Mouse (Mus musculus): ENCODE results near the gene Farsa. TPM values are rescaled to one million over a fixed set of nuclear protein-coding genes. Genes with fewer than 3 reads are reported as not detected.
"Not testable (repeated sequence)": the region's sequence is repeated elsewhere in the genome, so short reads cannot be mapped to it uniquely, and the experiment has no call there.

Gene Farsa
- polyA plus RNA-seq, 1 experiment from 2014 or later, result 105 TPM

DNA sequence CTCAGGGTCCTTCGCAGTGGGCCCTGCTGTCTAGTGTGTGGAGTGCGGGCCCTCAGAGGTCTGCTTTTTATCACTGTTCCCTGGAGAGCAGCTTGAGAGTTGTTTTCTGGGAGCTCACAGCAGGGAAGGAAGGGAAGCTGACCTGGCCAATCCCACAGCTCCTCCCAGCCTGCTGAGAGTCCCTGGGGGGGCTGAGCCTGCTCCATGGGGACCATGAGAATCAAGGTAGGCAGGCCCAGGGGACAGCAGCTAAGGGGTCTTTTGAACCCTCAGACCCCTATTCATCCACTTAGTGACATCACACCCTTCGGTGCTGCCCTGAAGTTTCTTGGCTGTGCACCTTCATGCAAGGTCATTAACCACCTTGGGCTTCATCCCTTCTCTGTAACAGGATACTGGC is 34.1 kb upstream of the Farsa start, which contains the start of gene Dand5:
Dand5 (minus strand) TSS at position 101 of the 400 bp plus-strand sequence.
- H3K36me3 ChIP-seq, result no peaks in the 10 kb centered on the region
- H3K4me1 ChIP-seq, result peaks cover 8% of the 10 kb centered on the region
- peak within 1 kb of the TSS; percentile 62 for H3K4me2 ChIP-seq
- H3K27ac ChIP-seq (replicated peaks), result no peak within 1 kb of the TSS
- WGBS, result 30% methylated on average over 3 of the region's 3 CpGs
- H3K9ac ChIP-seq (replicated peaks), result peak within 1 kb of the TSS; percentile 40; the same call in 1 of the 2 replicates
- 0 out of 2 replicates have a peak, but pooled peaks have one; percentile 11 for ATAC-seq (ENCODE audit: low FRiP score)
- no peaks in the 10 kb centered on the region; the same call in 1 of the 2 replicates for H3K27me3 ChIP-seq (replicated peaks)
- peak within 1 kb of the TSS; percentile 33 for H3K4me3 ChIP-seq (replicated peaks)
- H3K9me3 ChIP-seq (replicated peaks), result no peaks in the 10 kb centered on the region

- ATAC-seq (ENCODE audit: low FRiP score), result peak; percentile 91
- Histone ChIP-seq H3K36me3 (no peaks in the 10 kb centered on the region), H3K9ac (replicated peaks) (peak overlapping the region; percentile 40; the same call in 1 of the 2 replicates), H3K4me2 (peak overlapping the region; percentile 62), H3K27ac (replicated peaks) (no peak overlapping the region), H3K4me3 (replicated peaks) (peak overlapping the region; percentile 33), H3K9me3 (replicated peaks) (no peaks in the 10 kb centered on the region), H3K27me3 (replicated peaks) (no peaks in the 10 kb centered on the region; the same call in 1 of the 2 replicates), H3K4me1 (peaks cover 8% of the 10 kb centered on the region)
- WGBS, result under 1% methylated on average over 18 of the region's 18 CpGs
Measured at GRCm38 (mm10) chr8:84823653-84824052, 33.1 kb upstream of the Farsa start.

DNA sequence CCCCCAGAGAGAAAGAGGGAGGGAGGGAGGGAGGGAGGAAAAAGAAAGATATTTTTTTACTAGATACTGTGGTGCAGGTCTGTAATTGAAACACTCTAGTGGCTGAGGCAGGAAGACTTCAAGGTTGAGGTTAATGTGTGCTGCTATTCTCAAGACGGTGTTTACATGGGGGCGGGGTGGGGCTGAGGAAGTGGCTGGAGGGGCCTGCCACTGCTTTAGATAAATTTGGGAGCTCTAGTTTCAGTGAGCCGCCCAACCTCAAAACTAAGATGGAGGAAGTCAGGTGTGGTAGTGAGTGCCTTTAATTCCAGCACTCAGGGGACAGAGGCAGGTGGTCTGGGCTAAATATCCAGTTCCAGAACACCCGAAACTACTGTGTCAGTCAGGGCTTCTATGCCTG is 31.2 kb upstream of the Farsa start:
- H3K9me3 ChIP-seq (replicated peaks), result no peaks in the 10 kb centered on the region
- no peaks in the 10 kb centered on the region for H3K27me3 ChIP-seq (replicated peaks)
- 69% methylated on average over 4 of the region's 4 CpGs for WGBS
- H3K4me2 ChIP-seq, result no peak overlapping the region
- no peaks in the 10 kb centered on the region for H3K36me3 ChIP-seq
- no peak overlapping the region for H3K27ac ChIP-seq (replicated peaks)
- ATAC-seq (ENCODE audit: low FRiP score), result no peak
- no peak overlapping the region for H3K4me3 ChIP-seq (replicated peaks)
- H3K4me1 ChIP-seq, result peaks cover 8% of the 10 kb centered on the region
- no peak overlapping the region for H3K9ac ChIP-seq (replicated peaks)

DNA sequence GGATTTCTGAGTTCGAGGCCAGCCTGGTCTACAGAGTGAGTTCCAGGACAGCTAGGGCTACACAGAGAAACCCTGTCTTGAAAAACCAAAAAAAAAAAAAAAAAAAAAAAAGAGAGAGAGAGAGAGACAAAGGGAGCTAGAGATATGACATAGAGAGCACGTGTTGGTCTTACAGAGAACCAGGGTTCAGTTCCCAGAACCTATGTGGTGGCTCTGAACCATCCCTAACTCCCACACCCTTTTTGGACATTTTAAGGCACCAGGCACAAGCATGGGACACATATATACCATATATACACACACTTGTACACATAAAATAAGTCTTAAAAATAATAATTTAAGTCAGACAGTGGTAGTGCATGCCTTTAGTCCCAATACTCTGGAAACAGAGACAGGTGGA is 30.3 kb upstream of the Farsa start:
- not testable (repeated sequence) for H3K4me3 ChIP-seq (replicated peaks); H3K9ac ChIP-seq (replicated peaks); H3K4me2 ChIP-seq; H3K27me3 ChIP-seq (replicated peaks); H3K27ac ChIP-seq (replicated peaks); H3K9me3 ChIP-seq (replicated peaks); ATAC-seq (ENCODE audit: low FRiP score); H3K36me3 ChIP-seq
- peaks cover 10% of the 10 kb centered on the region for H3K4me1 ChIP-seq
- 91% methylated on average over 2 of the region's 2 CpGs for WGBS

- 80% methylated on average over 11 of the region's 11 CpGs for WGBS
- H3K4me2 ChIP-seq, result peak within 1 kb of the TSS; percentile 71
- peak within 1 kb of the TSS; percentile 94 for H3K9ac ChIP-seq (replicated peaks)
- ATAC-seq (ENCODE audit: low FRiP score), result no peak
- H3K27ac ChIP-seq (replicated peaks), result peak within 1 kb of the TSS; percentile 96
- peaks cover 26% of the 10 kb centered on the region for H3K36me3 ChIP-seq
- H3K9me3 ChIP-seq (replicated peaks), result no peaks in the 10 kb centered on the region
- H3K4me1 ChIP-seq, result peaks cover 34% of the 10 kb centered on the region
- no peaks in the 10 kb centered on the region for H3K27me3 ChIP-seq (replicated peaks)
- H3K4me3 ChIP-seq (replicated peaks), result peak within 1 kb of the TSS; percentile 90
Measured at GRCm38 (mm10) chr8:84831490-84831889, 25.3 kb upstream of the Farsa start, which contains the start of gene Gadd45gip1. TSS of gene Gadd45gip1 (plus strand) at chr8:84831522.

GRCm38 (mm10) chr8:84832034-84832717 is 24.6 kb upstream of the Farsa start:
- peak overlapping the region; percentile 71 for H3K4me2 ChIP-seq
- peak overlapping the region; percentile 94 for H3K9ac ChIP-seq (replicated peaks)
- WGBS, result under 1% methylated on average over 59 of the region's 59 CpGs
- H3K27ac ChIP-seq (replicated peaks), result peak overlapping the region; percentile 96
- peaks cover 33% of the 10 kb centered on the region for H3K36me3 ChIP-seq
- peak overlapping the region; percentile 90 for H3K4me3 ChIP-seq (replicated peaks)
- ATAC-seq (ENCODE audit: low FRiP score), result peak; percentile 83
- H3K27me3 ChIP-seq (replicated peaks), result no peaks in the 10 kb centered on the region
- no peaks in the 10 kb centered on the region for H3K9me3 ChIP-seq (replicated peaks)
- peaks cover 39% of the 10 kb centered on the region for H3K4me1 ChIP-seq

GRCm38 (mm10) chr8:84832759-84833742 is 23.7 kb upstream of the Farsa start:
- Histone ChIP-seq H3K27me3 (replicated peaks) (no peaks in the 10 kb centered on the region), H3K9me3 (replicated peaks) (no peaks in the 10 kb centered on the region), H3K4me1 (peaks cover 42% of the 10 kb centered on the region), H3K27ac (replicated peaks) (peak overlapping the region; percentile 96), H3K9ac (replicated peaks) (peak overlapping the region; percentile 94), H3K4me3 (replicated peaks) (peak overlapping the region; percentile 90), H3K36me3 (peaks cover 41% of the 10 kb centered on the region), H3K4me2 (peak overlapping the region; percentile 71)
- ATAC-seq (ENCODE audit: low FRiP score), result no peak
- WGBS, result 62% methylated on average over 10 of the region's 10 CpGs

GRCm38 (mm10) chr8:84834002-84834865 is 22.6 kb upstream of the Farsa start:
- no peak for ATAC-seq (ENCODE audit: low FRiP score)
- WGBS, result 82% methylated on average over 19 of the region's 19 CpGs
- Histone ChIP-seq H3K9ac (replicated peaks) (no peak overlapping the region), H3K9me3 (replicated peaks) (no peaks in the 10 kb centered on the region), H3K4me2 (no peak overlapping the region), H3K4me3 (replicated peaks) (no peak overlapping the region), H3K27ac (replicated peaks) (peak overlapping the region; percentile 96; the same call in 1 of the 2 replicates), H3K27me3 (replicated peaks) (no peaks in the 10 kb centered on the region), H3K36me3 (peaks cover 51% of the 10 kb centered on the region), H3K4me1 (peaks cover 46% of the 10 kb centered on the region)

GRCm38 (mm10) chr8:84834866-84835855 is 21.6 kb upstream of the Farsa start:
- H3K4me2 ChIP-seq, result no peak overlapping the region
- no peak overlapping the region for H3K9ac ChIP-seq (replicated peaks)
- H3K27ac ChIP-seq (replicated peaks), result peak overlapping the region; percentile 38; the same call in 1 of the 2 replicates
- ATAC-seq (ENCODE audit: low FRiP score), result no peak
- 61% methylated on average over 10 of the region's 10 CpGs for WGBS
- H3K4me1 ChIP-seq, result peaks cover 51% of the 10 kb centered on the region
- H3K27me3 ChIP-seq (replicated peaks), result no peaks in the 10 kb centered on the region
- no peak overlapping the region for H3K4me3 ChIP-seq (replicated peaks)
- peaks cover 51% of the 10 kb centered on the region for H3K36me3 ChIP-seq
- H3K9me3 ChIP-seq (replicated peaks), result no peaks in the 10 kb centered on the region
